Mouse (Mus musculus) bone marrow, adult 2 months (tissue): ENCODE results near the gene Gcnt4. TPM values are rescaled to one million over a fixed set of nuclear protein-coding genes. Genes with fewer than 3 reads are reported as not detected.

Experiments
- H3K27ac ChIP-seq: fragments of 200-500 bp; 2 replicates; pipeline ENCODE4 v1.5.1; 2012; ENCODE audit warnings: low read depth, mild to moderate bottlenecking, control low read depth, inconsistent platforms, low read length; ENCODE audit not compliant: control insufficient read depth, poor library complexity, insufficient read depth
- H3K4me1 ChIP-seq: fragments of 200-500 bp; 2 replicates; pipeline ENCODE4 v1.6.1; 2011; ENCODE audit warnings: low read length; ENCODE audit not compliant: control insufficient read depth, insufficient read depth
- H3K4me3 ChIP-seq: fragments of 200-500 bp; replicated peaks from 2 replicates; pipeline ENCODE3; 2011; ENCODE audit warnings: mild to moderate bottlenecking, low read depth, low read length, control low read depth; ENCODE audit not compliant: control insufficient read depth
- CTCF ChIP-seq: fragments of 200-500 bp; IDR thresholded peaks from 2 replicates; pipeline ENCODE4 v1.5.1; 2011; ENCODE audit warnings: low read length, control low read depth; ENCODE audit not compliant: control insufficient read depth, insufficient read depth
- POLR2A ChIP-seq: fragments of 200-500 bp; IDR thresholded peaks from 2 replicates; pipeline ENCODE4 v1.6.1; 2011; ENCODE audit warnings: low read depth, mild to moderate bottlenecking, control low read depth, low read length, borderline replicate concordance; ENCODE audit not compliant: control insufficient read depth
- WGBS: fragments of 180-500 bp; shearing (Covaris S2); methylation state at CpG from one replicate; pipeline ENCODE4 v1.1.7; 2018; 5-methylcytosine and 5-hydroxymethylcytosine counted together
- polyA plus RNA-seq: library from polyadenylated mRNA; stranded (reverse); fragments of >200 nt; gene quantifications from 2 replicates; pipeline ENCODE4 v1.2.4, GENCODE M21; 2011; ENCODE audit warnings: low replicate concordance; ENCODE audit not compliant: missing spikeins, insufficient read depth, insufficient read length

Gcnt4 gene
- polyA plus RNA-seq, 1 experiment: 0.30 TPM

DNA sequence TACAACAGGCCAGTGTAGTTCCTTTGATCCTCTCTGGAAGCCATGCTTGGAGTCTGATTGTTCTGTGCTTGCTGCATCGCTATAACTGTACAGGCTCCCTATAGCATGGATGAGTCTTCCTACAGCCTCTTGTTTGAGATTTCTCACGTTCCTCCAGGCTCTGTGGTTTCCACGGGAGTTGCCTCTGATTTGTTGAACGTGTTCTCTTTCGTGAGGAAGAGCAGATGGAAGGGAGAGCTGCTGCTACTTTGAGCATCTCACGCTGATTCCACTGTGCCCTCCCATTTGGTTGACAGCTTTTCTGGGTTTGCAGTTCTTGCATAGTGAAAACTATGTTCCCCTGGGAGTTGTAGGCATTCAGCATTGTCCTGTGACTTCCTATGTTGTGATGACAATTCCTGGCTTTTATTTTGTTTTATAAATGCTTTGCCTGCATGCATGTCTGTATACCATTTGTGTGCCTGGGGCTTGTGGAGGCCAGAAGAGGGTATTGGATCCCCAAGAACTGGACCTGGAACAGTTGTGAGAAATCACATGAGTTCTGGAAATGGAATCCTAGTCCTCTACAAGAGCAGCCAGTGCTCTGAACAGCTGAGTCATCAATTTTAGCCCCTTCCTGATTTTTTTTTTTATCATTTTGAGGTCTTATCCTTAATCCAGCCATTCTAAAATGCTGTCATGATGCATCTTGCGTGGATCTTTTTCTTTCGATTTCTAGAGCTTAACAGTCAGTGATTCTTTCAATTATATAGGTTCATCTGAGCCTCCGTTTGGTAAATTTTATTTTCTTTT, 37.1 kb downstream of the Gcnt4 start:
- no peak overlapping the region for H3K4me3 ChIP-seq
- no peak overlapping the region for H3K27ac ChIP-seq
- H3K4me1 ChIP-seq: no peaks in the 10 kb centered on the region; the same call in 1 of the 2 replicates
- no peak for TF ChIP-seq POLR2A
- TF ChIP-seq CTCF: no peak
- 79% methylated on average over 9 of the region's 9 CpGs for WGBS

DNA sequence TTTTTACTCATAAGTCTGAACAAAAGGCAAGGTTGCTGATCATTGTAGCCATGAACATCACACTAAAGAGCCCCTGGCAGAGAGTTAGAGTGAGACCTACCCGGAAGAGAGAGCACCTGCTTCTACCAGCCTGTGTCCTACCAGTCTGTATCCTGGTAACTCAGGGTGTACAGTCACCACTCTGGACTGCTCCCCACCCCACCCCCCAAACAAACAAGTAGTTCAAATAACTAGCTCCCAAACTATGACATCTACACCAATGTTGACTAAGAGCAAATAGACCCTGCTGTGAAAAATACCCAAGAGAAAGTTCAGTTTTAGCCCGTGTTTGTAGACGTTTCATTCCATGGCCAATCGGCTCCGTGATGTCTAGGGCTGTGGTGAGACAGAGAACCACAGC, 38.3 kb downstream of the Gcnt4 start:
- WGBS: 88% methylated on average over 5 of the region's 5 CpGs
- Histone ChIP-seq H3K4me3 (no peak overlapping the region), H3K27ac (no peak overlapping the region), H3K4me1 (peaks cover 1% of the 10 kb centered on the region; the same call in 1 of the 2 replicates)
- TF ChIP-seq POLR2A: no peak
- TF ChIP-seq CTCF: no peak

DNA sequence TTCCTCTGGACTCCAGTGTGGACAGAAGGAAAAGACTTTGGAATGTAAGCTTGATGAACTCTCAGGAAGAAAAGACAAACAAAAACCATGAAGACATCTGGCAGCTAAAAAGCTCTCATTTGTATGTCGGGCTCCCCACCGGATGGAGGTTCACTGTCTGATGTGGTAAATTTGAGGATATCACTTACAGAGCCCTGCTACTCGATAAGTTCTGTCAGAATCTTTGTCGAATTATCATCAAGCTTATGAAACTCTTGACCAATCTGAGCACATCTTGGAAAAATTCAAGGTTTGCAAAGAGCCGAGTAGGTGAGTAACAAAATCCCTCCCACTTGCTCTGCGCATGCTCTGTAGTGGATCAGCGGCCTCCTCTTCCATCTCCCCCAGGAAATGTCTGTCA, 40.5 kb downstream of the Gcnt4 start:
- no peak for TF ChIP-seq POLR2A
- no peak for TF ChIP-seq CTCF
- no peak overlapping the region for H3K27ac ChIP-seq
- H3K4me1 ChIP-seq: peaks cover 1% of the 10 kb centered on the region; the same call in 1 of the 2 replicates
- H3K4me3 ChIP-seq: no peak overlapping the region
- WGBS: 82% methylated on average over 7 of the region's 7 CpGs

DNA sequence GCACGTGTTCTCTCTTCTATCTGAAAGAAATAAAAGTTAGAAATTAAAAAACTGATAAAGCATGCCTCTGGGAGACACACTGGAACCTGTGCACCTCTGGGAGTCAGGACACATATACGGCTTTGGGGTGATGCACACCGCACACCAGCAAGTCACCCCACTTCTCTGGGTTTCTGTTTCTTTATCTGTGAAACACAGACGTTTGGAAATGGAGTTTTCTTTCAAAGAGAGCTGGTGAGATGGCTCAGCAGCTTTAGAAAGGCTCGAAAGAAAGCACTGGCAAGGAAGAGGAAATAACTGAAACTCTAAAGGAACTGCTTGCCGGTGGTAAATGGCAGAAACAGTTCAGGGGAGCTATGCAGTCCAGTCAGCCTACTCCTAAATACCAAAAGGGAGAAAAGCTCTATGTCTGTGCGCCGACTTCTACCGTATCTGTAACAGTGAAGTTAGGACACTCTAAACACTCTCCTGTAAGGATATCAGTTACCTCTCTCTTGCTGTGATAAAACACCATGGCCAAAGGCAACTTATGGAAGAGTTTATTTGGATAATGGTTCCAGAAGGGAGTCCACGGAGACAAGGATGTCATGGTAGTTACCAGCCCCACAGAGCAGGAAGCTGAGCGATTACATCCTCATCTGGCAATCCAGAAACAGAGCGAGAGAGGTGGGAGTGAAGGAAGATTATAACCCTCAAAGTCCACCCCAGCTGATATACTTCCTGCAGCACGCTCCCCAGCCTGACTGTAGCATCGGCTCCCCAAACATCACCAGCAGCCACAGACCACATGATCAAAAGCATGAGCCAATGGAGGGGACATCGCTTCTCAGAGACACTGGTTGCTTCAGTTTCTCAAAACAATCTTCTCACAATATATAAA, 42.0 kb downstream of the Gcnt4 start:
- WGBS: 38% methylated on average over 15 of the region's 15 CpGs
- H3K4me1 ChIP-seq: peaks cover 1% of the 10 kb centered on the region; the same call in 1 of the 2 replicates
- H3K27ac ChIP-seq: no peak overlapping the region
- TF ChIP-seq CTCF (no peak), POLR2A (no peak)
- H3K4me3 ChIP-seq: no peak overlapping the region

DNA sequence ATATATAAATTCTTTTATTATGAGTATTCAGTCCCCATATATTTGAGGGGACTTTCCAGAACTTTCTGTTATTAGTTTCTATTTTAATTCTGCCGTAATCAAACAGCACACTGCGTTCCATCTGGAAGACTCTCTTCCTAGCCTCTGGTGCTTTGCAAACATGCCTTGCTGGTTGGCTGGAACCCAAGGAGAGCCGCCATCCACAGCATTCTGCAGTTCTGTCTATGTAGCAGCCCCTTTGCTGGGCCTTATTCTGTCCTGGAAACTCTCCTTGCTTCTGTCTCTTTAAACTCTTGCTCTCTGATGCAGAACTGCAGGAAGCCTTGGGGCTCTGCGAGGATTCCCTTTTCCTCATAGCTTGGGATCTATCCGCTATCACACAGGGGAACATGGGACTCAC, 42.6 kb downstream of the Gcnt4 start:
- TF ChIP-seq POLR2A (no peak), CTCF (no peak)
- no peak overlapping the region for H3K27ac ChIP-seq

DNA sequence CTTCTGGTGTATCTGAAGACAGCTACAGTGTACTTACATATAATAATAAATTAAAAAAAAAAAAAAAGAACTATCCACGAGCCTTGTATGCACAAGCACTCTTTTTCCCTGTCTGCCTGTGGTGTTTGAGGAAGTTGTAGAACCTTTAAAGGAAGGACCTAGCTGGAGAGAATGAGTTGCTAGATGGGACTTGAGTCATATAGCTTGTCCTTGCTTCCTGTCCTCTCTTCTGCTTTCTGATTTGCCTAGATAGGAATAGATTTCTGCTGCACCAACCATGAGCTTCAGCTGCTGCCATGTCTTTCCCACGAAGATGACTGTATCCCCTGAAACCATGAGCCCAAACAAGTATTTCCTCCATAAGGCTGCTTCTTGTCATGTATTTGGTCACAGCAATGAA, 43.3 kb downstream of the Gcnt4 start:
- 34% methylated on average over 2 of the region's 2 CpGs for WGBS
- no peak overlapping the region for H3K27ac ChIP-seq
- no peak for TF ChIP-seq CTCF
- no peak for TF ChIP-seq POLR2A
- no peak overlapping the region for H3K4me3 ChIP-seq
- H3K4me1 ChIP-seq: peaks cover 1% of the 10 kb centered on the region; the same call in 1 of the 2 replicates

More for the DNA sequence above, 42.6 kb downstream of the Gcnt4 start:
- peaks cover 1% of the 10 kb centered on the region; the same call in 1 of the 2 replicates for H3K4me1 ChIP-seq
- WGBS: 88% methylated on average over 5 of the region's 5 CpGs
- H3K4me3 ChIP-seq: no peak overlapping the region

DNA sequence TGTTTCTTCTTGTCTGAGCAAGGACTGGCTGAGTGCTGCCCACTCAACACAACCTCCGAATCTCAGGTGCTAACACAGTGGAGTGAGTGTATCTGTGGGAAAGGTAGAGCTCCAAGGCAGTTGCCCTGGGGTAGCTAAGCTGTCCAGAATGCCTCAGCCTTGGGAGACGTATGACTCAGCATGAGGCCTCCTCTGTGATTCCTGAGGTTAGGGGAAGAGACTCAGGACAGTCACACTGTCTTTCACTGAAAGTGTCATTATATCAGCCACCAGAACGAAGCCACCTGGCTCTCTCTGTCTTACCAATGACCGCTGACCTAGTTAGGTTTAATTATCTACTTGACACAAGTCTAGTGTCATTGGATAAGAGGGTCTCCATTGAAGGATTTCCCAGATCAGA, 46.6 kb downstream of the Gcnt4 start:
- no peak for TF ChIP-seq CTCF
- TF ChIP-seq POLR2A: no peak
- WGBS: 80% methylated on average over 4 of the region's 4 CpGs
- no peak overlapping the region for H3K4me3 ChIP-seq
- peaks cover 1% of the 10 kb centered on the region; the same call in 1 of the 2 replicates for H3K4me1 ChIP-seq
- H3K27ac ChIP-seq: no peak overlapping the region

DNA sequence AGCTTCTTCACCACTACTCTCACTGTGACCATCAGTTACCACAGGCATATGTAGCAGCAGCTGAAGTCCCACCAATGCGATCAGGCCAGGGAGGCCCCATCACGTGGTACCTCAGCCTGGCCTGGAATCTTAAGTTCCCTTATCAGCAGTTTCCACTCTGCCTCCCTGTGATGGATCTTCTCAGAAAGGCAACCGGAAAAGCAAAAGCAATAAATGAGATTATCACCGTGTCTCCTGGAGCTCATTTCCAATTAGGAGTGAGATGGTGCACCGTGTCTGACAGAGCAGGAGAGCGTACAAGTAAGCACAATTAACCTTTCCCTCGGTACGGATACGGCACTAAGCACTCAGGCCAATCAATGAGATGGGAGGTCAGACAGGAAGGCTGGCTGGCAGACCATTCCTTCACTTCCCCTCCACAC, 47.4 kb downstream of the Gcnt4 start:
- Histone ChIP-seq H3K27ac (no peak overlapping the region), H3K4me1 (no peaks in the 10 kb centered on the region), H3K4me3 (no peak overlapping the region)
- WGBS: 69% methylated on average over 9 of the region's 9 CpGs
- TF ChIP-seq CTCF (no peak), POLR2A (no peak)
